Mouse (Mus musculus): ENCODE data around the gene Vmn1r218.
"Not testable (repeated sequence)": the region's sequence is repeated elsewhere in the genome, so short reads cannot be mapped to it uniquely, and the experiment has no call there.

Gene Vmn1r218

DNA sequence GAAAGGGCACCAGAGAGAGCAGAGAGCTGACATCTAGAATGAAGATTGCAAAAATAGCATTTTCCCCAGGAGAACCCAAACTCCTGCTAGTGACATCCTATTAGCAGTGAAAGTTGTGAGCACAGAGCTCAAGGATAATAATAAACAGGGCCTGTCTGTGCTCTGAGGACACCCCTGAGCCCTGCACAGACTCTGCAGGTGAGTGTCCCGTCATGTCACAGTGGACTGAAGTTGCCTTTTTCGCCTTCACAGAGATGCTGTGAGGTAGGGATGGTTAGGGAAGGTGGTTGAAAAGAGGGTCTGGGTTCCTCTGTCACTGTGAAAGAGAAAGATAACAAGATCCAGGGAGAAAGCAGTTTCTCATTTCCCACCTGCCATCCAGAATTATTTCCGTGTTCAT lies at the start of gene Vmn1r218:
Vmn1r218 (plus strand) TSS at position 57 of the 400 bp plus-strand sequence.
- DNase-seq (ENCODE audit: low read depth, low spot score): no peak

DNA sequence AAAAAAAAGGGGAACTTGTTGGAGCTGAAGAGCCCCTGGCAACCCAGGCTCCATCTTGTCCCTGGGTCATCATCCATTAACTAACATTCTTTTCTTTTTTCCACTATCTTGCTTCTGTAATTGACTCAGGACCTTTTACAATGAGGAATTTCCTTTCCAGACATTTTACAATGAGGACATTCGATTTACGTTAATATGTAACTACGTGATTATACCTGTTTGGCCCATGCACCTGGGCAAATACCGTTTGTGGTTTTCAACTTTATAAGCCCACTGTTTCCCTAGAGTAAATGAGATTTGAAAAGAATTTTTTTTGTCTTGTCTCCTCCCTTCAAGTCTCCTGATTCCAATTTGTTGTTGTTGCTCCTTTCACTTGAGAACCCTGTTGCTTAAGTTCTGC lies 38.6 kb upstream of the Vmn1r218 start:
- DNase-seq (ENCODE audit: low read depth, low spot score): no peak

DNA sequence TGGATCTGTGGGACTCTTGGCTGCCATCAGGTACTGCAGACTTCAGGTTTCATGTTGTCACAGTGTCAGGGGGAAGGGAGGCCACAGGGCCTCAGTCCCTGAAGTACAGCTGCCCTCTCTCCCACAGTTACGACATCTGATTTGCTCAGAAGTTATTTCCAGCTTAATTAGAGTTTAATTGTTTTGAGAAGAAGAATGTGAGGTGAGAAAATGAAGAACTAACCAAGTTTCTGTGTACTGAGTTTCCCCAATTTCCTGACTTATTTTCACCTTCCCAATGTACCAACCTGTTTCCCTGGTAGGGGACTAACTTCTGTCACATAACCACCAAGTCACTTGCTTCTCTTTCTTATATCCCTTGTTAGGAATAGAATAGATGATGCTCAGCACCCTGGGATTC lies 14.8 kb upstream of the Vmn1r218 start, which contains the start of gene Vmn1r217:
Vmn1r217 (minus strand) TSS at position 101 of the 400 bp plus-strand sequence.
- not testable (repeated sequence) for DNase-seq (ENCODE audit: low read depth, low spot score)

DNA sequence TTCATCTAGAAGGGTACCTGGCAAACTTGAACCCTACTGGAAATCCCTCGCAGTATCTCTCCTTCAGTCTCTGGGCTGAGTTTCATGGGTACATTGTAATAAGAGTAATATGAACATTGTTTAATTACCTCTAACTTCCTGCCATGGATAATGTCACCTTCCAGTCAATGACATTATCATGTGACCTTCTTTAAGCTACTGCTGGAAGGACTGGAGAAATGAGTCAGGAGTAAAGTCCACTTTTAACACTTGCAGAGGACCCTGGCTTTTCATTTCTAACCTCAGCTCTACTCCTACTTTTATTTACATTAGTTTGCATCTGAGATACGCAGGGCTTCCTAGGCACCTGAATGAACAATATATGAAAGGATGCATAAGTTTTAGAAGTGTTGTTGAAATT lies 12.3 kb upstream of the Vmn1r218 start:
- no peak for DNase-seq (ENCODE audit: low read depth, low spot score)

DNA sequence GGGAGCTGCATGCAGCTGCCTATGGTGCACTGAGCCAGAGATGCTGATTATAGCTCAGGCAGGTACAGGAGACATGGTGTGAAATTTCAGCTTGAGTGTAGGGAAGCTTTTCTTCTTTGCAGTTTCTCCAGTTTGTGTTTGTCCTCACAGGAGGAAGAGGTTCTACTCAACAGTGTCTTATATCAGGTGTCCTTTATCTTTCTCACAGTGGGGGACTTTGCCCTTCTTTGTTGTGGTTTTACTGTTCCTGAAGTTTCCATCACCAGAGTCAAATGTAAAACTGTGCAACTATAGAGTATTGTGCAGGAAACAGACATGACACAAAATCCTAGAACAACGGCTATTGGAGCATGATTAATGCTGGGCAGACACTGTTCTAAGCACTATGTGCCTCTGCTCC lies 546 bp downstream of the Vmn1r218 start:
- DNase-seq (ENCODE audit: low read depth, low spot score): no peak

DNA sequence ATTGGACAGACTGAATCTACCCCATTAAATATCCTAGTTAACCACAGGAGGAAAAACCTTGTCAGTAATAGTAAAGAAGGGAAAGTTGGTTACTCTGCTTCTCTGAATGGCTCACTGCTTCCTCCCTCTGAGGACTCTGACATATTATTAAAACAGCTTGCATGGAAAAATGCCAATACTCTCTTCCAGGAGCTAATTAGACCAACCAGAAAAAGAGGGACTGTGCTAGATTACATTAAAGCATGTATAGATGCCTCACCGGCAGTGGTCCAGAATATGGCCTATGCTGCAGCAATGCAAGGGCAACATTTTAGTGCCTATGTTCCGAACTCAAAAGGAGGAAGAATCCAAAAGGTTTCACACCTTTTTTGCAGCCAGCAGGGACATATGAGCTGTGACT lies 5.9 kb downstream of the Vmn1r218 start:
- no peak for DNase-seq (ENCODE audit: low read depth, low spot score)

DNA sequence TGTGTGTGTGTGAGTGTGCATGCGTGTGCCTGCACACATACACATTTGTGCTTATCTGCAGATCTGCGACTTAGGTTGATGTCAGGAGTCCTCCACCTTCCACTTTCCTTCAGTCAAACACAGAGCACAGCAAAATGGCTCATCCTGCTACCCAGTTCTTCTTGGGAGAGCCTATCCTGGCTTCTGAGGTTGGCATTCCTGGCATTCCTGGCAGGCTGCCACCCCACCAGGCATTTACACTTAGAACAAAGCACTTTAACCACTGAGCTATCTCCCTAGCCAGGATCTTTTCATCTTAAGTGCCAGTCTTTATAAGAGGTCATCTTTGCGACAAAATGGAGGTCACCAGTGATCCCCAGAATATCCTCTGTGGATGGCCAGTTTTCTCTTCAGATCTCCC lies 24.9 kb downstream of the Vmn1r218 start:
- no peak for DNase-seq (ENCODE audit: low read depth, low spot score)

DNA sequence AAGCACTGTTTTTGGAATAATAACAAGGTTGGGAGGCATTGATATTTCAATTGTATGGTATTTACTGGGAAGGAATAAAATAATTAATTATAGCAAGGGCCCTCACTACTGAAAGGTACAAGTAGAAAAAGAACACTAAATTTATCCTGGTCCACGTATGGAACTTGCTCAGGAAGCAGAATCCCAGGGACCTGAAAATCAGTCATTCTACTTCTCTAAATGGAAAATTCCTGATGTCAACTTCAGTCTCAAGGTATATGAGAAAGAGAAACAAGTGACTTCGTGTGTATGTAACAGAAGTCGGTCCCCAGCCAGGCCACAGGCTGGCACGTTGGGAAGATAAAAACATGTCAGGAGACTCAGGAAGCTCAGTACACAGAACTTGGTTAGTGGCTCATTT lies 26.1 kb downstream of the Vmn1r218 start, which contains the start of gene Vmn1r219:
Vmn1r219 (plus strand) TSS at position 301 of the 400 bp plus-strand sequence.
- no peak for DNase-seq (ENCODE audit: low read depth, low spot score)

DNA sequence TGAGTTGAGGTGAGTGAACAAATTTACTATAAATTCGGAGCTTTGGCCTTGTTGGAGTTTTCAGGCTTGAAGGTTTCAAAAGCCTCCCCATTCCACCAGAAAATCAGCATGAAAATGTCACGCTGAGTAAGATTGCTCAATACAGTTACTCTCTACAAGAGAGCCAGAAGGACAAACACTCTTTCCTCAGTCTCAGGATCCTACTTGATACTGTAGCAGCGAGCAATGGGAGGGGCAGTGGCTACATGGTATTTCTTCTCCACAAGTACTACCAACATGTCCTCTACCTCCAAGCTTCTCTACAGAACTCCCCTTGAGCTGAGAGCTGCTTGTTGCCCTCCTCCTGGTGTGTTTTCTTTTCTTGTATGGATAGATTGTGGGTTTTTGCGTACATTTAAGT lies 33.5 kb downstream of the Vmn1r218 start:
- DNase-seq (ENCODE audit: low read depth, low spot score): not testable (repeated sequence)

DNA sequence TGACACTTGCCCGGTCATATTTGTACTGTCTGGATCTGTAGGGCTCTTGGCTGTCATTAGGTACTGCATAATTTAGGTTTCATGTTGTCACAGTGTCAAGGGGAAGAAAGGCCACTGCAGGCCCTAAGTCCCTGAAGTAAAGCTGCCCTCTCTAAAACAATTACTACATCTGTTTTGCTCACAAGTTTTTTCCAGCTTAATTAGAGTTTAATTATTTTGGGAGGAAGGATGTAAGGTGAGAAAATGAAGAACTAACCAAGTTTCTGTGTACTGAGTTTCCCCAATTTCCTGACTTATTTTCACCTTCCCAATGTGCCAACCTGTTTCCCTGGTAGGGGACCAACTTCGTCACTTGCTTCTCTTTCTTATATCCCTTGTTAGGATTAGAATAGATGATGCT lies 54.9 kb downstream of the Vmn1r218 start, which contains the start of gene Vmn1r220:
Vmn1r220 (minus strand) TSS at position 101 of the 400 bp plus-strand sequence.
- no peak for DNase-seq (ENCODE audit: low read depth, low spot score)
